Mouse (Mus musculus) G1E (cell line): ENCODE data around the gene Mfsd1.

Experiments
- CTCF ChIP-seq: IDR thresholded peaks from 2 replicates; pipeline ENCODE4 v1.5.1; 2012; ENCODE audit warnings: low read depth, low read length, inconsistent platforms, mixed read lengths
- GATA1 ChIP-seq: IDR thresholded peaks from 2 replicates; pipeline ENCODE4 v1.6.1; 2012; ENCODE audit warnings: borderline replicate concordance, low read length, inconsistent platforms, mixed read lengths
- GATA2 ChIP-seq: IDR thresholded peaks from 2 replicates; pipeline ENCODE4 v1.6.1; 2012; ENCODE audit warnings: low read depth, low read length, inconsistent platforms, borderline replicate concordance
- TAL1 ChIP-seq: conservative IDR thresholded peaks from 2 replicates; pipeline ENCODE4 v1.6.1; 2012; ENCODE audit warnings: low read depth, low read length, inconsistent platforms, mixed read lengths

DNA sequence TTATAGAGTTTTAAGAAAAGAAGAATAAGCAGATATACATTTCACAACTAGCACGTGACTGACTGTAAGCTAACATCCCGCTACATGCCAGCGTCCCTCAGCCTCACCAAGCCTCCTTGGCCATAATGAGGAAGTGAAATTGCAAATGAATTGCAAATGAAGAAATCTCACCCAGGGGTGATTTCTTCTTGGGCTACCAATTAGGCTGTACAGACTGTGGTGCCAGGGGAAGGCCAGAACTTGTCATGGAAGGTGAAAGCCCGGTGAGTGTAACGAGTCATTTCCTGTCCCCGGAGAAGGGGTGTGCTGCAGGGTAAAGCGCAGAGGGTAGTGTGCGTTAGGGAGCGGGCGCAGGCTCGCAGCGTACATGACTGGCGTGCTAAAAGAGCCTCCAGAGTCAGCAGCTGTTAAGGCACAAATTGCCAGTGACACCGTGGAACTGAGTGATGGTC is 25.3 kb upstream of the Mfsd1 start:
- TF ChIP-seq GATA1: no peak
- TF ChIP-seq CTCF: no peak
- TF ChIP-seq TAL1: no peak
- TF ChIP-seq GATA2: no peak
